Mouse (Mus musculus) lung, postnatal 0 days (tissue): ENCODE data around the gene Scnn1a.

Experiments used
- CTCF ChIP-seq: IDR thresholded peaks from 2 replicates; pipeline ENCODE4 v1.5.1; 2016; ENCODE audit warnings: antibody characterized with exemption, mild to moderate bottlenecking
- EP300 ChIP-seq: IDR thresholded peaks from 2 replicates; pipeline ENCODE4 v1.6.1; 2016; ENCODE audit warnings: antibody characterized with exemption, mild to moderate bottlenecking, control low read depth

GRCm38 (mm10) chr6:125344084-125344483 is 23.6 kb downstream of the Scnn1a start:
- TF ChIP-seq CTCF, result no peak
- TF ChIP-seq EP300, result no peak
